Mouse (Mus musculus) kidney, postnatal 25 days (tissue): Measurements from ENCODE around the gene Gba.
"Not testable (repeated sequence)": the region's sequence is repeated elsewhere in the genome, so short reads cannot be mapped to it uniquely, and the experiment has no call there.

Experiments
- DNase-seq, 2 experiments: peaks; one replicate each; pipeline ENCODE4 v3.0.0; 2021; ENCODE audit warnings: mixed read lengths in 2 of 2

Gene Gba

DNA sequence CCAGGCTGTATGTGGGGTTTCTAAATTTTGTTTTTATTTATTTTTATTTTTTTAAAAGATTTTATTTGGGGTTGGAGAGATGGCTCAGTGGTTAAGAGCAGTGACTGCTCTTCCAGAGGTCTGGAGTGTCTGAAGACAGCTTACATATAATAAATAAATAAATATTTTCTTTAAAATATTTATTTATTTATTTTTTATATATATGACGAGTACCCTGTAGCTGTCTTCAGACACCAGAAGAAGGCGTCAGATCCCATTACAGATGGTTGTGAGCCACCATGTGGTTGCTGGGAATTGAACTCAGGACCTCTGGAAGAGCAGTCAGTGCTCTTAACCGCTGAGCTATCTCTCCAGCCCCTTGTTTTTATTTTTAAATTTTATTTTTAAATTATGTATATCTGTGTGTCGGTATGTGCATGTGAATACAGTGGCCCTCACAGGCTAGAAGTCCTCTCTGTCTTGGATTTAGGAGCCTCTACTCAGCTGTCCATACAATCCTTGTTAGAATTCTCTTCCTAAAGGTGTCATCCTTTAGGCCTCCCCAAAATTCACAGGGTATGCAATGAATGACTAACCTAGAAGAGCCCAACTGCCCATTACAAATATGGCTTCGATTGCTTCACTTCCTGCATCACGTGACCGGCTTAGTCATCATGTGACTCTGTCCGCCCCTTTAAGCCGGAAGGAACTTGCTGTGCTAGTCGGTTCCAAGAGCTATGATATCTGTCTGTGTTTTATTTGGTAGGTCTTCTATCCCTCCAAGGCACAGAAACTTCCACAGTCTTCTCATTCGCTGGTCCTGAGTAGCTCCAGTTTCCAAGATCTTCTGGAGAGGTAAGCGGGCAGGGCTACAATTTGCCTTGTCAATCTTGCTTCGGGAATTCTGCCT, at the start of gene Gba:
Gba (plus strand) TSS at position 676 of the 889 bp plus-strand sequence.
- peak; percentile 86 to 90 for DNase-seq

DNA sequence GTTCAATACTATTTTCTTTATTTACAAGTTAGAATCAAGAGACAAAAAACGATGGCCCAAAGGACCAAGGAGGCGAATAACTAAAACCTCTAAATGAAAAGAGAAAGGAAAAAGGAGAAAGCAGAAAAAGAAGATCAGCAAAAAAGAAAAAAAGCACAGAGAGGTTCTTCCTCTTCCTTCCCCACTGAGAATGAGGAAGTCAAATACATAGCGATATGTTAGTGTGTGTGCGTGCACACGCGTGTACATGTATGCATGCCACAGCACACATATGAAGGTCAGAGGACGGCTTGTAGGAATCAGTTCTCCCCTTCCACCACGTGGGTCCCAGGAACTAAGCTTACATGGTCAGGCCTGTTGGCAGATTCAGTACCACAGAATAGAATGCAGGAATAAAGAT, 45.8 kb upstream of the Gba start:
- DNase-seq = no peak

DNA sequence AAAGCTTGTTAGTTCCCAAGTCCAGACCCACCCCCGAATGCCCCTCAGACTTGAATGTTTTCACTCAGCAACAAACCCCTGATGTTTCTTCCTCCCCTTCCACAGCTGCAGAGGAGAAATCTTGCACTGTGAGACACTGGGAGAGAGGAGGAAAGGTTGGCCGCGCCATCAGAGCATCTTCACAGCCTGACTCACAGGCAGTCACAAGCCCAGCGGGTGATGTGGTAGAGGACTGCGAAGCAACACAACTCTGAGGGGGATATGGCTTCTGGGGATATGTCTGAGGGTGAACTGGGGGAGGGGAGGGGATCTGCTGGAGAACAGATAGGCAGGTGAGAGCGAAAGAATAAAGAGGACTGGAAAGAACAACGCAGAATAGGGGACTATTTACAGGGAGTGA, 44.1 kb upstream of the Gba start:
- peak in 1 of 2 experiments; percentile 26 for DNase-seq

- DNase-seq = peak; percentile 74 to 83
Measured at GRCm38 (mm10) chr3:89159211-89159610, 43.5 kb upstream of the Gba start.

- peak; percentile 64 to 79 for DNase-seq
Measured at GRCm38 (mm10) chr3:89159616-89160344, 42.9 kb upstream of the Gba start, which contains the start of gene Hcn3. Hcn3 (minus strand) TSS chr3:89160196.

GRCm38 (mm10) chr3:89161207-89161606, 41.5 kb upstream of the Gba start:
- DNase-seq = not testable (repeated sequence)

DNA sequence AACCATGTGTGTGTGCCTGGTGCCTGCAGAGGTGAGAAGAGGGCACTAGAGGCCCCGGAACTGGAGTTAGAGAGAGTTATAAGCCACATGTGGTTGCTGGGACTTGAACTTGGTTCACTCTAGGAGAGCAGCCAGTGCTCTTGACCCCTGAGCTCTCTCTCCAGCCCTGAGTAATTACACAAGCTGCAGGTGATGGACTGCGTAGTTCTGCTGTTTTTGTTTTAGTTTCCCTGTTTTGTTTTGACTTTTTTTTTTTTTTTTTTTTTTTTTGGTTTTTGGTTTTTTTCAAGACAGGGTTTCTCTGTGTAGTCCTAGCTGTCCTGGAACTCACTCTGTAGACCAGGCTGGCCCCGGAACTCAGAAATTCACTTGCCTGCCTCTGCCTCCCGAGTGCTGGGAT, 40.9 kb upstream of the Gba start:
- no peak for DNase-seq

DNA sequence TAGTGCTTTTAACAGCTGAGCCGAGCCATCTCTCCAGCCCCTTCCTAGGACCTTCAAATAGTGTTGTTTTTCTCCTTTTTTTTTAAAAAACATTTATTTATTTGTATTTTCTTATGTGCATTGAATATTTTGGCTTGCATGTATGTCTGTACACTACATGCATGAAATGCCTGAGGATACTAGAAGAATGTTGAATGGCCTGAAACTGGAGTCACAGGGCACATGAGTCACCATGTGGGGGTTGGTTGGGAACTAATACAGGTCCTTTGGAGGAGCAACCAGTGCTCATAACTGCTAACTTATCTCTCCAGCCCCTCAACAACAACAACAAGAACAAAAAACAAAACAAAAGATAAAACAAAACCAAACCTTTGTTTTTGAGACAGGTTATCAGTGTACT, 39.6 kb upstream of the Gba start:
- DNase-seq = no peak

DNA sequence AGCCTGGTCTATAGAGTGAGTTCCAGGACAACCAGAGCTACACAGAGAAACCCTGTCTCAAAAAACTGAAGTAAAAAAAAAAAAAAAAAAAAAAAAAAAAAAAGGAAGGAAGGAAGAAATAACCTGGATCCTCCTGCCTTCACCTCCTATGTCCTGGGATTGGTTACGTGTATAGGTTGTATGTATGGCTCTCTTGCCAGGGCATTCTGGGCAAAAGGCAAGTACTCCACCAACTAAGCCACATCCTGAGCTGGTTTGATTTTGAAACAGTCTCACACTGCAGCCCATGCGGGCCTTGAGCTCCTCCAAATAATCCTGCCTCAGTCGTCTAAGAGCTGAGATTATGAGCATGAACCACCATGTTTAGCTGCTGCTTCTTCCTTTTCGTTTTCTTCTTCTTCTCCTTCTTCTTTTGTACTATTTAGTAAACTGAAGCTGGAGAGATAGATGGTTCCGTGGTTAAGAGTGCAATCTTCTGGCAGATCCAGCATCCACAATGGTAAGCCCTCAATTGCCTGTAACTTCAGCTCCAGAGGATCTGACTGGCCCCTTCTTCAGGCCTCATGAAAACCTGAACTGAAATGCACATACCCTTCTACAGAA, 39.0 kb upstream of the Gba start:
- DNase-seq = no peak

- DNase-seq = peak; percentile 94 to 98
Measured at GRCm38 (mm10) chr3:89164506-89165267, 38.0 kb upstream of the Gba start, which contains the start of gene Clk2. Clk2 (plus strand) TSS chr3:89164795.

DNA sequence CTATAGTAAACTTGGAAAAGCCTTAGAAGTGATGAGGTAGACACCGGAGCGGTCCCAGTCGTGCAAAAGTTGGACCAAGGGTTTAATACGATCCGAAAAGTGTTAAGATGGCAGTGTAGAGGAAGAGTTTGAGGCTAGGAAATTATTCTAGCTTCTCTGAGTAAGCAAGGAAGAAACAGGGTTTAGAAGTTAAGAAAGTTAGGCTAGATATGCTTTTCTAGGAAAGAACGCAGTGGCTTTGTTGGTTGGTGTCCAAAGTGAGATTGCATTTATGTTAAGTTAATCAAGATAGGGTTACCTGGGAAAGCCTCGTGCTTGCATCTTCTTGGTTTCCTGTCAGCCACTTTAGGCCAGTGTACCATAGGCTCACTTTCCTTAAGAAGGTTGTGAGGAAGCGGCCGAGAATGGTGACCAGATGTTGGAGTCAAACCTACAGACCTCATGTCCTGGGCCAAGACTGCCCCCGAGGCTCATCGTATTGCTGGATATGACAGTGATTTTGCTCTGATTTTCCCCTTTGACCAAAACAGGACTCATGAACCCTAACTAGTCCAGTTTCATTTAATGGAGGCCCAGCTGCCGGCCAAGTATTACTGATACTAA, 37.4 kb upstream of the Gba start:
- no peak for DNase-seq

GRCm38 (mm10) chr3:89166945-89167344, 35.8 kb upstream of the Gba start:
- no peak for DNase-seq

GRCm38 (mm10) chr3:89174844-89175243, 27.9 kb upstream of the Gba start:
- DNase-seq = no peak

DNA sequence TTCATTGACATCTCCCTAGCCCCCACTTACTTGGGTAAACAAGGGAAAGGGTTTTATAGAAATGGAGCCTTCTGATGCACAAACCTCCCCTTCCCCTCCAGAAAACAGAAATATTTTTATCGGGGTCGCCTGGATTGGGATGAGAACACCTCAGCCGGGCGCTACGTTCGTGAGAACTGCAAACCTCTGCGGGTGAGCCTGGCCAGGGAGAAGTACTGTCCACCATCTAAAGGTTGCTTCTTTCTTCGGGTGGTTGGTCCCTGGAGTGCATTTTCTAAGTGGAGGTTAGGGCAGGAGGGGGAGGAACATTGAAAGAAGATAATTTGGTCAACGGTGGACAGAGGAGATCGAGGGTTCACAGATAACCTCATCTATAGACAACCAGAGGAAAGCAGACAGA, 27.2 kb upstream of the Gba start:
- no peak for DNase-seq

DNA sequence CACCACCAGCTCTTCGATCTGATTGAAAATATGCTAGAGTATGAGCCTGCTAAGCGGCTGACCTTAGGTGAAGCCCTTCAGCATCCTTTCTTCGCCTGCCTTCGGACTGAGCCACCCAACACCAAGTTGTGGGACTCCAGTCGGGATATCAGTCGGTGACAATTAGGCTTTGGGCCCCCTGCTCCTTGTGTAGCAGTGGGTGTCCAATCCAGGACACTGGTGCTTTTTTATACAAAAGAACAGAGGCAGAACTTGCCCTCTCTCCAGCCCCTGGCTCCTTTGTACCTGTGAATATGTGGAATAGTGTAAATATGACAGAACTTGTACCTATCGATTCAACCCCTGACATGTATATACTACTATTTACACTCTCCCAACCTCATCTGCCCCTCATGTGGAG, 26.3 kb upstream of the Gba start:
- DNase-seq = no peak

GRCm38 (mm10) chr3:89177242-89178106, 25.3 kb upstream of the Gba start, which contains the start of gene Scamp3:
Scamp3 (plus strand) TSS chr3:89177473.
- DNase-seq = peak; percentile 91 to 96

- DNase-seq = no peak
Measured at GRCm38 (mm10) chr3:89178107-89178385, 24.7 kb upstream of the Gba start.

DNA sequence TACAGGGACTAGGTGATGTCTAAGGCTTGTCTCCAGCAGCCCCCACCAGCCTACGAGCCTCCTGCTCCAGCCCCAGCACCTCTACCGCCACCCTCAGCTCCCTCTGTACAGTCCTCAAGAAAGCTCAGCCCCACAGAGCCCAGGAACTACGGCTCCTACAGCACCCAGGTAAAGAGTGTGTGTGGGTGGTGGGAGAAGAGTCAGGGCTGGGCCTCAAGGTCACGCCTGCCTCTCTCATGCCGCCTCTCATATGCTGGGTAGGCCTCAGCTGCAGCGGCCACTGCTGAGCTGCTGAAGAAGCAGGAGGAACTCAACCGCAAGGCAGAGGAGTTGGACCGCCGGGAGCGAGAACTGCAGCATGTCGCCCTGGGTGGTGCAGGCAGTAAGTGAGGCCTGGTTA, 23.7 kb upstream of the Gba start:
- DNase-seq = no peak

GRCm38 (mm10) chr3:89181749-89182500, 20.8 kb upstream of the Gba start:
- DNase-seq = no peak

DNA sequence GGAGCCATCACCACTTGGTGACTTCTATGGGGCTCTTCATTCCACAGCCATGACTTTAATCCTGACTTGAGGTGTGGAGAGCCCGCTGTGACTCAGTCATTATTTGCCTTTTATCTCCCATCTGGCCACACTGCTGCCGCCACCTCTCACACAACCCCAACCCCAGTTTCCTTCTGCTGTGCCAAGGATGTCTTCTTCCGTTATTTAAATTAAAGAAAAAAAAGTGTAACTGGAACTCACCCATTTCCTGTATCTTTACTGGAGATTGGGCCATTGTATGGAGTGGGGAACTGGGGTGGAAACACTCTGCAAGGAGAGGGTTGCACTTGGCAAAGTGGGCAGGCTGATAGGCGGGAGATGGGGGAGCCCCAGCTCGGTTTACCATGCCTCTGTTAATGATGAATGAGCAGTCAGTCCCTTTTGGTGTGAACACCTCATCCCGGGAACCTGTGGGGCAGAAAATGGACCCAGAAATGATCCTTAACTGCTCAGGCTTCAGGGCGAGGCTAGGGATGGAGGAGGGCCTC, 20.1 kb upstream of the Gba start:
- no peak for DNase-seq
